Mouse (Mus musculus) midbrain, embryonic 16.5 days (tissue): ENCODE measurements around the gene Nsmce4a. TPM values are rescaled to one million over a fixed set of nuclear protein-coding genes. Genes with fewer than 3 reads are reported as not detected.
"Not testable (repeated sequence)": the region's sequence is repeated elsewhere in the genome, so short reads cannot be mapped to it uniquely, and the experiment has no call there.

Source experiments
- ATAC-seq: fragments of 200-750 bp; cut with Nextera tagmentation; 2 replicates; pipeline ENCODE4 v1.8.0; 2017; ENCODE audit warnings: moderate TSS enrichment
- H3K27ac ChIP-seq: fragments of 300-500 bp; sonication (generic); 2 replicates; pipeline ENCODE4 v1.5.1; 2014; ENCODE audit warnings: mild to moderate bottlenecking, low read length, mixed read lengths
- H3K27me3 ChIP-seq: fragments of 300-500 bp; sonication (generic); 2 replicates; pipeline ENCODE4 v1.6.1; 2014; ENCODE audit warnings: low read depth, low read length, mixed read lengths; ENCODE audit not compliant: control insufficient read depth, insufficient read depth
- H3K36me3 ChIP-seq: fragments of 300-500 bp; sonication (generic); 2 replicates; pipeline ENCODE4 v1.6.1; 2014; ENCODE audit warnings: mild to moderate bottlenecking, low read length, moderate library complexity, mixed read lengths; ENCODE audit not compliant: control insufficient read depth, insufficient read depth
- H3K4me1 ChIP-seq: fragments of 300-500 bp; sonication (generic); 2 replicates; pipeline ENCODE4 v1.6.1; 2014; ENCODE audit warnings: mild to moderate bottlenecking, low read length, mixed read lengths; ENCODE audit not compliant: control insufficient read depth, insufficient read depth
- H3K4me2 ChIP-seq: fragments of 300-500 bp; sonication (generic); 2 replicates; pipeline ENCODE4 v1.6.1; 2014; ENCODE audit warnings: mild to moderate bottlenecking, low read length, mixed read lengths
- H3K4me3 ChIP-seq: fragments of 300-500 bp; sonication (generic); 2 replicates; pipeline ENCODE4 v1.5.1; 2014; ENCODE audit warnings: low read depth, mild to moderate bottlenecking, low read length, moderate library complexity, mixed read lengths
- H3K9ac ChIP-seq: fragments of 300-500 bp; sonication (generic); 2 replicates; pipeline ENCODE4 v1.6.1; 2014; ENCODE audit warnings: low read depth, low read length, mixed read lengths
- H3K9me3 ChIP-seq: fragments of 300-500 bp; sonication (generic); replicated peaks from 2 replicates; pipeline ENCODE4 v1.6.1; 2014; ENCODE audit warnings: mild to moderate bottlenecking, low read length, mixed read lengths; ENCODE audit not compliant: control insufficient read depth, poor library complexity, severe bottlenecking
- WGBS: fragments of 180-500 bp; shearing (Covaris S2); extraction: QIAGEN DNeasy Blood & Tissue Kit; methylation state at CpG from one replicate; pipeline ENCODE4 v1.1.7; 2014; 5-methylcytosine and 5-hydroxymethylcytosine counted together
- polyA plus RNA-seq: library from polyadenylated mRNA; unstranded; fragments of >200 nt; fragmentation: Nextera tagmentation; extraction: Ambion mirVana; gene quantifications from 2 replicates; pipeline ENCODE4 v1.2.1, GENCODE M21; 2015

The Nsmce4a gene
- polyA plus RNA-seq, 1 experiment from 2014 or later: 70.3 TPM

DNA sequence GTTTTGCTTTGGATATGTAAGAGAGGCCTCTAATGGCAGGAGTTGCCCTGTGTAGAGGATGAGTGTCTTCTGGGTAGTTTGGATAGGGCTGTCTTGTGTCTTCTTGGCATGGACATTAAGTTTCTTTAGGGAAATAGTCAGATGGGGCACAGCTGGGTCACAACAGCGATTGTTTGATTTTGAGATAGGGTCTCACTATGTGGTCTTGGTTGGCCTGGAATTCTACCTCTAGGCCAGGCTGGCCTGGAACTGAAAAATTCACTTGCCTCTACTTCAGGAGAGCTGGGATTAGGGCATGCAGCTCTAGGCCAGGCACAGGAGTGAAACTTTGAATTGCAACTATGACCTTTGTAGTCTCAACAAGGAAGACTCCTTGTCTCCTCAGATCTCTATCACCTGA is 29.9 kb upstream of the Nsmce4a start:
- no peak for ATAC-seq
- H3K4me2 ChIP-seq: no peak overlapping the region
- no peaks in the 10 kb centered on the region for H3K36me3 ChIP-seq
- H3K9me3 ChIP-seq: no peaks in the 10 kb centered on the region
- H3K9ac ChIP-seq: no peak overlapping the region
- H3K27ac ChIP-seq: no peak overlapping the region
- H3K4me1 ChIP-seq: peaks cover under 1% of the 10 kb centered on the region; the same call in 1 of the 2 replicates
- no peaks in the 10 kb centered on the region for H3K27me3 ChIP-seq
- WGBS: 84% methylated on average over 1 of the region's 1 CpGs
- H3K4me3 ChIP-seq: no peak overlapping the region

DNA sequence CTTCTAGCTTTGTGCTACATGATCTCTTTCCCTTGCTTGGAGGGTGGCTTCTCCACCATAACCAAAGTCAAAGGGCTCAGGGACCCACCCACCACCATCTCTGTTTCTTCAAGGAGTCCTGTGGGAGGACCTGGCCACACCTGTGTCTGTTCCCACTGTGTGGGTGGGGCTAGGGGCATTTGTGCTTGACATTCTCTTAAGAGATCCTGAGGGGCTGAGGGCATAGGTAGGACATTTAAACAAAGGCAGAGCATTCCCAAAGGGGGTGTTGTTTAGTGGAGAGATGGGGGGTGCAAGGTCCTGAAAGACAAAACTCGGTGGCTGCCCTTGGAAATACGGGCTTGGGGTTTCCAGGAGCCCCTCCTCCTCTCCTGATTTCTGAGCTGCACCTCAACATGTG is 27.6 kb upstream of the Nsmce4a start:
- Histone ChIP-seq H3K4me1 (peaks cover 13% of the 10 kb centered on the region; the same call in 1 of the 2 replicates), H3K4me3 (no peak overlapping the region), H3K27ac (no peak overlapping the region), H3K9ac (no peak overlapping the region), H3K9me3 (no peaks in the 10 kb centered on the region), H3K4me2 (no peak overlapping the region), H3K27me3 (no peaks in the 10 kb centered on the region), H3K36me3 (no peaks in the 10 kb centered on the region)
- WGBS: 67% methylated on average over 2 of the region's 2 CpGs
- no peak for ATAC-seq

DNA sequence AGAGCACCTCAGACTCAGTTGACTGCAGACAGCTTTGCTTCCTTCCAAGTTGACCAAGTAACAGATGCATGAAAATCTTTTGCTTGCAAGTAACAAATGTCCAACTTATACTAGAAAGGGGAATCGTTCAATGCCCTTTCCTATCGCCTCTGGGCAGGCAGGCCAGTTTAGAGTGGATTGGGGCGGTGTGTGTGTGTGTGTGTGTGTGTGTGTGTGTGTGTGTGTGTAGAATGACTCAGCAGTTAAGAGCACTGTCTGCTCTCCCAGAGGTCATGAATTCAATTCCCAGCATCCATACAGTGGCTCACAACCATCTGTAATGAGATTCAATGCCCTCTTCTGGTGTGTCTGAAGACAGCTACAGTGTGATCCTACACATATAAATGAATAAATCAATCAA is 27.2 kb upstream of the Nsmce4a start:
- H3K9me3 ChIP-seq: no peaks in the 10 kb centered on the region
- 87% methylated on average over 3 of the region's 3 CpGs for WGBS
- H3K4me2 ChIP-seq: no peak overlapping the region
- H3K9ac ChIP-seq: no peak overlapping the region
- no peaks in the 10 kb centered on the region for H3K36me3 ChIP-seq
- no peak overlapping the region for H3K27ac ChIP-seq
- H3K4me3 ChIP-seq: no peak overlapping the region
- no peaks in the 10 kb centered on the region for H3K27me3 ChIP-seq
- peaks cover 13% of the 10 kb centered on the region; the same call in 1 of the 2 replicates for H3K4me1 ChIP-seq
- ATAC-seq: no peak

DNA sequence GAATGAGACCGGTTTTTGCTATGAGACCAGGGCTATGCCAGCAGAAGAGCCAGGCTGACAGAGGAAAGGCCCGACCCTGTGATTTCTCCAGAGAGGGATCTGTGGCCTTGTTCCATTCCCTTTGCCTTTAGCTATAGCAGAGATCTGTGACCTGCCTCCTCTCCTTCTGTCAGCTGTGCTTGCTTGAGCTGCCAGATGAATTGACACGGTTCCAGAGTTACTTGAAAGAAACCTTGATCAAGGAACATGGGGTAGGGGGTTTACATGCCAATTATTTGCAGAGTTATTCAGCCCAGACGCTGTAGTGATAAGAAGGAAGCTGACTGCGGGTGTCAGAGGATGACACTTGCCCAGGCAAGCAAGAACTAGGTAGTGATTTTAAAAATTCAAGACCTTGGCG is 24.6 kb upstream of the Nsmce4a start:
- Histone ChIP-seq H3K4me2 (no peak overlapping the region), H3K4me3 (no peak overlapping the region), H3K9me3 (no peaks in the 10 kb centered on the region), H3K4me1 (peaks cover 15% of the 10 kb centered on the region; the same call in 1 of the 2 replicates), H3K9ac (no peak overlapping the region), H3K27ac (peak overlapping the region; percentile 47; the same call in 1 of the 2 replicates), H3K36me3 (no peaks in the 10 kb centered on the region), H3K27me3 (no peaks in the 10 kb centered on the region)
- 34% methylated on average over 6 of the region's 6 CpGs for WGBS
- no peak for ATAC-seq

DNA sequence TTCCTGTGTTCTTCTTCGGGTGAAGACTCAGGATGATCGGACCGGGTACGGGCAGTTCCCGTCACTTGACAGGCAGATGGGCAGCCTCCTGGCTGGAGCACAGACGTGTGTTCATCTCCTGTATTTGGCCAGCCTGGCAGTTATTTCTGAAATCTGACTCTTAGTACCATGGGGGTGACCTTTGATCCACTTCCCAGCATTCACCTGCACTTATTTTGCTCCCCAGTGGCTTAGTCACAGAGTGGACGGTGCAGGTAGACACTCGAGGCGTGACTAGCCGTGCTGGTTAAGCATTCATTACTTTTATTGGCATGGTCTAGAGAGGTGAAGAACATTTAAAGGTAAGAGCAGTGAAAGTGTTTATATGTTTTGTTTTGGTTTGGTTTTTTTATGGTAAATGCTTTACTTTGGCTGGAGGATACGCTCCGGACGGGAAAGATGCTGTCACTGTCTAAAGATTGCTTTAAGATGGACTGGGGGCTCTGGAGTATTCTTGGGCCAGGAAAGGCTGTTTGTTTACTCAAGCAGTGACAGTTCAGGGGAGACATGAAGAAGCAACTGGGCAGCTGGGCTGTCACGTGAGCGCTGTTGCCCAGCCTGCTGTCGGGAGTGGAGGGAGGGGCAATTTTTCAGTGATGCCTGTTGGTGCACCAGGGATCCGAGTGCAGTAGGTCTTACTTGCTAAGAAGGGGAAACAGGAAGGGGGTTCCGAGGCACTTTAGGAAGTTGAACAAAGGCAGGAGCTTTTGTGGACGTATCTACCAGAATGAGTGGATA is 23.3 kb upstream of the Nsmce4a start:
- not testable (repeated sequence) for H3K27ac ChIP-seq, H3K4me3 ChIP-seq, ATAC-seq, H3K36me3 ChIP-seq, H3K9me3 ChIP-seq, H3K9ac ChIP-seq, H3K27me3 ChIP-seq, H3K4me2 ChIP-seq
- WGBS: 59% methylated on average over 9 of the region's 19 CpGs
- peaks cover 15% of the 10 kb centered on the region; the same call in 1 of the 2 replicates for H3K4me1 ChIP-seq

DNA sequence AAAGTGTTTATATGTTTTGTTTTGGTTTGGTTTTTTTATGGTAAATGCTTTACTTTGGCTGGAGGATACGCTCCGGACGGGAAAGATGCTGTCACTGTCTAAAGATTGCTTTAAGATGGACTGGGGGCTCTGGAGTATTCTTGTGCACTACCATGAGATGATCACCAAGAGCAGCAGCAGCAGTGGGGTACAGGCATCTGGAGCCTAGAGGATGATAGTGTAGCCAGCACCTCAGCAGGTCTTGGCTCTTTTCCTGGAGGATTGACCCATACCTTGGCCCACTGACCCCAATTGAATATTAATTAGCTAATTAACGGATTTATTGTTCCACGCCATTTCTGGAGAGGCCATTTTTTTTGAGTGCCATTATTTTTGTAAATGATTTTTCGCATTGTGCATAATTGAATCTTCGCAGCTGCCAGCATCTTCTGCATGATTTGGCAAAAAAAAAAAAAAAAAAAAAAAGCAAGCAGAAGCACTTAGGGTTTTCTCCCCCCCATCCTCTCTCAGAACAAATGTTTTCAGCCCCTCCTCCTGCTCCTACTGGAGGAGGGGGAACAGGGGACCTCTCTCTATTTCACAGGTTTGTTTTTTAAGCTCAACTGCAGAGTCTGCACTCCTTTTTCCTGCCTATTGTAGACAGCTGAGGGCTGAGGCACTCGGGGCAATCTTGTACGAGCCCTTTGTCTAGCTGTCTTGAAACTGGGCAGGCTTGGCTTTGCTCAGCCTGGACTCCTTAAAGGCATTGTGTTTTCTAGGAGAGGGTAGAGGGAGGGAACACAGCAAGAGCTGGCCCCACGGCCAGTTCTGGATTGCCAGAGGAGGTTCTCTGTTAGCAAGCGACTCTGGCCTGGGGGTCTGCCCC is 20.7 kb upstream of the Nsmce4a start:
- not testable (repeated sequence) for H3K9me3 ChIP-seq, H3K4me3 ChIP-seq, H3K9ac ChIP-seq, H3K27me3 ChIP-seq, H3K27ac ChIP-seq, H3K4me2 ChIP-seq, H3K36me3 ChIP-seq
- peaks cover 17% of the 10 kb centered on the region; the same call in 1 of the 2 replicates for H3K4me1 ChIP-seq
- ATAC-seq: peak; percentile 81
- 34% methylated on average over 7 of the region's 11 CpGs for WGBS

DNA sequence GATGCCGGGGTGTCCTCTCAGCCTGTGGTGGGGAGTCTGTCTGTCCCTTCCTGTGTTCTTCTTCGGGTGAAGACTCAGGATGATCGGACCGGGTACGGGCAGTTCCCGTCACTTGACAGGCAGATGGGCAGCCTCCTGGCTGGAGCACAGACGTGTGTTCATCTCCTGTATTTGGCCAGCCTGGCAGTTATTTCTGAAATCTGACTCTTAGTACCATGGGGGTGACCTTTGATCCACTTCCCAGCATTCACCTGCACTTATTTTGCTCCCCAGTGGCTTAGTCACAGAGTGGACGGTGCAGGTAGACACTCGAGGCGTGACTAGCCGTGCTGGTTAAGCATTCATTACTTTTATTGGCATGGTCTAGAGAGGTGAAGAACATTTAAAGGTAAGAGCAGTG is 20.1 kb upstream of the Nsmce4a start:
- not testable (repeated sequence) for H3K27me3 ChIP-seq, H3K36me3 ChIP-seq, H3K27ac ChIP-seq, H3K4me2 ChIP-seq, H3K9ac ChIP-seq, H3K4me3 ChIP-seq, H3K9me3 ChIP-seq
- H3K4me1 ChIP-seq: peaks cover 17% of the 10 kb centered on the region; the same call in 1 of the 2 replicates
- WGBS: no CpG with 5 or more reads among the region's 11 CpGs
- ATAC-seq: 0 out of 2 replicates have a peak, but pooled peaks have one; percentile 3

DNA sequence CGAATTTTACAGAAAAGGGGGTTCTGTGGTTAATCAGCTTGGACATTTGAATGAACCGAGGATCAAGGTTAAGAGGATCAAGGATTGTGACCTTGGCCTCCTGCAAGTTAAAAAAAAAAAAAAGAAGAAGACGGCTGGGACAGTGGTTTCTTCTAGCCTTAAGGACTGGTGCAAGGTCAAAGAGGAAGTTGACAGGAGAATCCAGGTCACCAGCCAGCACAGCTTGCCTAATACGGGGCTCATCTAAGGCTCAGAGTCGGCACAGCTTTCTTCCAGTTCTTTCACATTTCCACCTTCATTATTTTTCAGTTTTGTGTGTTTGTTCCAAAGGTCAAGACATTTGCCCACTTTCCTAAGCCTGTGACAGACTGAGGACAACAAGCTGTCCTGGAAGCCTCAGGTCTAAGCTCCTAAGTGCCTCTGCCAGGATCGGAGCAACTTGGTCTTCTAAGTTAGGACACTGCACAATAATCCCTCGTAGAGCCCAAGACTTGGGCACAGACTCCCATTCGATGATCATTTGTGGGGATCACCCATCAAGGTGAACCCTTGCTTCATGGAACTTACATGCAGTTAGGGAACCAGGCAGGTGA is 18.0 kb upstream of the Nsmce4a start:
- Histone ChIP-seq H3K4me3 (no peak overlapping the region), H3K36me3 (no peaks in the 10 kb centered on the region), H3K27ac (no peak overlapping the region), H3K4me1 (peaks cover 4% of the 10 kb centered on the region; the same call in 1 of the 2 replicates), H3K9ac (no peak overlapping the region), H3K4me2 (no peak overlapping the region), H3K27me3 (no peaks in the 10 kb centered on the region), H3K9me3 (no peaks in the 10 kb centered on the region)
- WGBS: 49% methylated on average over 8 of the region's 8 CpGs
- ATAC-seq: no peak
